Mouse (Mus musculus) forebrain, embryonic 10.5 days (tissue): ENCODE results near the gene Grik5. TPM values are rescaled to one million over a fixed set of nuclear protein-coding genes. Genes with fewer than 3 reads are reported as not detected.
A peak's percentile ranks its signal among the peaks of the same experiment; 100 is the strongest.
"Not testable (repeated sequence)": the region's sequence is repeated elsewhere in the genome, so short reads cannot be mapped to it uniquely, and the experiment has no call there.

Experiments
- DNase-seq: peaks from one replicate; pipeline ENCODE4 v3.0.0-alpha.2; 2017; ENCODE audit warnings: low spot score; ENCODE audit errors: extremely low spot score
- H3K27ac ChIP-seq: fragments of 300-500 bp; sonication (generic); 2 replicates; pipeline ENCODE4 v1.5.1; 2016; ENCODE audit warnings: mild to moderate bottlenecking
- H3K27me3 ChIP-seq: fragments of 300-500 bp; sonication (generic); 2 replicates; pipeline ENCODE4 v1.6.1; 2016; ENCODE audit warnings: mild to moderate bottlenecking; ENCODE audit not compliant: poor library complexity, severe bottlenecking
- H3K36me3 ChIP-seq: fragments of 300-500 bp; sonication (generic); replicated peaks from 2 replicates; pipeline ENCODE4 v1.6.1; 2016; ENCODE audit warnings: mild to moderate bottlenecking, moderate library complexity
- H3K4me1 ChIP-seq: fragments of 300-500 bp; sonication (generic); 2 replicates; pipeline ENCODE4 v1.6.1; 2016
- H3K4me3 ChIP-seq: fragments of 300-500 bp; sonication (generic); 2 replicates; pipeline ENCODE4 v1.5.1; 2016; ENCODE audit warnings: mild to moderate bottlenecking, moderate library complexity
- H3K9me3 ChIP-seq: fragments of 300-500 bp; sonication (generic); 2 replicates; pipeline ENCODE4 v1.6.1; 2016; ENCODE audit warnings: mild to moderate bottlenecking, moderate library complexity
- WGBS: fragments of 180-500 bp; shearing (Covaris S2); methylation state at CpG from one replicate; pipeline ENCODE4 v1.1.7; 2016; 5-methylcytosine and 5-hydroxymethylcytosine counted together
- polyA plus RNA-seq: library from polyadenylated mRNA; unstranded; fragments of >200 nt; fragmentation: Nextera tagmentation; extraction: Ambion mirVana; gene quantifications from 2 replicates; pipeline ENCODE4 v1.2.1, GENCODE M21; 2016

Gene Grik5
- polyA plus RNA-seq, 1 experiment from 2014 or later, result 6.8 TPM

DNA sequence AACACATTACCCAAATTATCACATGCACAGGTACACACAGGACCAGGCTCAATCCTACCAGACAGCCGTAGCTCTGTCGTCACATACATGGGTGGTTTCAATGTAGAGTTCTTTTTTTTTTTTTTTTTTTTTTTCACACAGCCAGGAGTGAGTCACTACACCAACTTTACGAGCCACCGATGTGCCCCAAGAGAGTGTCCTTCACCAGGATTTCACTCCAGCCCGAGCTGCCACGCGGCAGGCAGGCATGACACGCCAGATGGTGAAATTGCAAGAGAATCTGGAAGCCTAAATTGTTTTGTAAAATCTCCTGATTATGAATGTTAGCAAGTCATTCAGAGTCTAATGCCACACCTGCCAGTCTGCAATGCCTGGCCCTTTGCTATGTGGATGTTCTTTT lies 24.8 kb downstream of the Grik5 start:
- Histone ChIP-seq H3K27me3 (no peaks in the 10 kb centered on the region), H3K36me3 (peaks cover 93% of the 10 kb centered on the region), H3K4me1 (no peaks in the 10 kb centered on the region), H3K9me3 (no peaks in the 10 kb centered on the region), H3K4me3 (no peak overlapping the region), H3K27ac (no peak overlapping the region)
- no peak for DNase-seq
- WGBS, result 95% methylated on average over 8 of the region's 8 CpGs

- not testable (repeated sequence) for DNase-seq, H3K9me3 ChIP-seq, H3K27me3 ChIP-seq, H3K27ac ChIP-seq, H3K4me3 ChIP-seq, H3K4me1 ChIP-seq
- 93% methylated on average over 7 of the region's 7 CpGs for WGBS
- H3K36me3 ChIP-seq, result peaks cover 98% of the 10 kb centered on the region
These were observed 27.5 kb downstream of the Grik5 start for GRCm38 (mm10) chr7:25044599-25044998.

DNA sequence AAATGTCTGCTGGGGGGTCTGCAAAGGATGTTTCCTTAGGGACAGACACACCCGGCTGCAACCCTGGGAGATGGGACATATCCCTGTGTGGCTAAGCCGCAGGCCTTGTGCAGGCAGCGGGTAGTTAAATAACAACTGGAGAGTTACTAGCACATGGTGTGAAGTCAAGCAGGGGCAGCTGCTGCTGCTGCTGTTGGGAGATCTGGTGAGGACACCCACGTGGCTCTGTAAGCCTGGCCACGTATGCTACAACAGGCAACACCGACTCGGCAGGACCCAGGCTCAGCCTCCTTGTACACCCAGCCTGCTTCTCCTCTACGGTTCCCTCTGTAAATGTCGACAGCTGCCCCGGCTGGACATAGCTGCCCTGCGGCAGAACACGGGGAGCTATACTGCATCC lies 30.2 kb downstream of the Grik5 start:
- no peak overlapping the region for H3K27ac ChIP-seq
- H3K4me1 ChIP-seq, result no peaks in the 10 kb centered on the region
- H3K4me3 ChIP-seq, result no peak overlapping the region
- no peaks in the 10 kb centered on the region for H3K27me3 ChIP-seq
- 94% methylated on average over 12 of the region's 12 CpGs for WGBS
- H3K9me3 ChIP-seq, result no peaks in the 10 kb centered on the region
- DNase-seq, result no peak
- peaks cover 100% of the 10 kb centered on the region for H3K36me3 ChIP-seq

GRCm38 (mm10) chr7:25035916-25036315 lies 36.2 kb downstream of the Grik5 start:
- peaks cover 94% of the 10 kb centered on the region for H3K36me3 ChIP-seq
- WGBS, result 59% methylated on average over 7 of the region's 7 CpGs

GRCm38 (mm10) chr7:25034796-25035195 lies 37.4 kb downstream of the Grik5 start:
- Histone ChIP-seq H3K9me3 (no peaks in the 10 kb centered on the region), H3K36me3 (peaks cover 85% of the 10 kb centered on the region), H3K4me3 (no peak overlapping the region), H3K27ac (no peak overlapping the region), H3K27me3 (no peaks in the 10 kb centered on the region), H3K4me1 (peaks cover 5% of the 10 kb centered on the region; the same call in 1 of the 2 replicates)
- 97% methylated on average over 4 of the region's 4 CpGs for WGBS
- no peak for DNase-seq

More at GRCm38 (mm10) chr7:25035916-25036315, 36.2 kb downstream of the Grik5 start:
- H3K4me3 ChIP-seq, result no peak overlapping the region
- DNase-seq, result peak; percentile 75
- H3K27me3 ChIP-seq, result no peaks in the 10 kb centered on the region
- H3K9me3 ChIP-seq, result no peaks in the 10 kb centered on the region
- H3K27ac ChIP-seq, result no peak overlapping the region
- H3K4me1 ChIP-seq, result peaks cover 5% of the 10 kb centered on the region; the same call in 1 of the 2 replicates

DNA sequence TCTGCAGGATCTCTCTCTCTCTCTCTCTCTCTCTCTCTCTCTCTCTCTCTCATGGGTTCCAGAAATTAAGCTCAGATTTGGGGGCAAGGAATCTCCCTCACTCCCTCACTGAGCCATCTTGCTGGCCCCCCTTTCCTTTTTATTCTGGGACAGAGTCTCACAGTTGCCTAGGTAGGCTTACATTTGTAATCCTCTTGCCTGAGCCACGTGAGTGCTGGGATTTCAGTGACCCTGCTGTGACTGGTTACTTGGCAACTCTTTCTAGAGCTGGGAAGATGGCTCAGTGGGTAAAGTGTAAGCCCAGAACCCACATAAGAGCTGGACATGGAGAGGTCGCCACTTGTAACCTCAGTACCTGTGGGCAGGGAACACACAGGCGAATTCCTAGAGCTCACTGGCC lies 40.6 kb downstream of the Grik5 start:
- H3K9me3 ChIP-seq, result no peaks in the 10 kb centered on the region
- H3K4me1 ChIP-seq, result peaks cover 5% of the 10 kb centered on the region
- 47% methylated on average over 3 of the region's 3 CpGs for WGBS
- peaks cover 75% of the 10 kb centered on the region for H3K36me3 ChIP-seq
- no peak for DNase-seq
- H3K27ac ChIP-seq, result no peak overlapping the region
- no peak overlapping the region for H3K4me3 ChIP-seq
- no peaks in the 10 kb centered on the region for H3K27me3 ChIP-seq

DNA sequence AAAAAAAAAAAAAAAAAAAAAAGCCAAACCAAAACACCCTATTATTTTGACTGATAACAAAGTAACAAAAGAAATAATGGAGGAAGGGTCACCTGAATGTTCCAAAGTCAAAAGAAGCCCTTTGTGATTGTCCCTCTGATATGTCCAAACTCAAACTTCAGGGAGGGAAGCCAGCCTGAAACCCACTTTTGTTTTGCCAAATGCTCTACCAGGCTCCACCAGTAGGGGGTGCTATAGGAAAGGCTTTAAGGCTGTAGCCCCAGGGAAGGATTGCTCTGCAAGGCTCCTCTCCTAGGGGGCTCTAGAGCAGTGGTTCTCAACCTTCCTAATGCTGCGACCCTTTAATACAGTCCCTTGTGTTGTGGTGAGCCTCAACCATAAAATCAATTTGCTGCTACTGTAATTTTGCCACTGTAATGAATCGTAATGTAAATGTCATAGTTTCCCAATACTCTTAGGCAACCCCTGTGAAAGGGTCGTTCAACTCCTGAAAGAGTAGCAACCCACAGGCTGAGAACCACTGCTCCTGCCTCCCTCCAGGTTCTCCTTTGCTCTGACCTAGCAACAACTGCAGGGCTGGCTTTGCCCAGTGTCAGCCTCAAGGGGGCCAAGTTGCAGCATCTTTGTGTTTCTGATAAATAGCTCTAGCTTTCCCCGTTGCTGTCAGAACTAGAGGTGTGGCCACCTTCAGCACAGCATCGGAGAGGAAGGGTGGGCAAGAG lies 42.0 kb downstream of the Grik5 start:
- H3K36me3 ChIP-seq, result peaks cover 68% of the 10 kb centered on the region
- no peaks in the 10 kb centered on the region for H3K9me3 ChIP-seq
- H3K27me3 ChIP-seq, result no peaks in the 10 kb centered on the region
- DNase-seq, result peak; percentile 82
- H3K4me1 ChIP-seq, result peaks cover 5% of the 10 kb centered on the region
- no peak overlapping the region for H3K4me3 ChIP-seq
- H3K27ac ChIP-seq, result no peak overlapping the region
- 53% methylated on average over 5 of the region's 5 CpGs for WGBS

DNA sequence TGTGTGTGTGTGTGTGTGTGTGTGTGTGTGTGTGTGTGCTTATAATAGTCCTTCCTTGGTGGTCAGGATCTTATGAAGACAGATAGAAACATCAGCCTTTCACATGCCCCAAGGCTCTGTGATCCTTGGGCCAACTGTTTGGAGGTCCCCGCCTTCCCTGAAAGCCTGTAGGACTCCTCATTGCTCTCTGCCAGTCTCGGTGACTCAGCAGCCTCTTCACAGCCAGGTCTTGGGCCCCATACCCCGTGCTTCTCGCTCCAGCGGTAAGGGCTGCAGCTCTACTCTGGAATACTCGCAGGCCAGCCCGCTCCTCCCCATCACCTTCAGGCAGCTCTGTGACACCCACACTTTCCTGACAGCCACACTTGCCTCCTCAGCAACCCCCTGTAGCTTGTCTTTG lies 45.7 kb downstream of the Grik5 start:
- peaks cover 3% of the 10 kb centered on the region for H3K4me1 ChIP-seq
- H3K27ac ChIP-seq, result no peak overlapping the region

GRCm38 (mm10) chr7:25025855-25026439 lies 46.2 kb downstream of the Grik5 start:
- Histone ChIP-seq H3K27ac (no peak overlapping the region), H3K9me3 (no peaks in the 10 kb centered on the region), H3K36me3 (peaks cover 71% of the 10 kb centered on the region), H3K4me1 (no peaks in the 10 kb centered on the region; the same call in 1 of the 2 replicates), H3K4me3 (no peak overlapping the region), H3K27me3 (no peaks in the 10 kb centered on the region)
- DNase-seq, result no peak
- WGBS, result 68% methylated on average over 10 of the region's 10 CpGs

More for the DNA sequence above, 45.7 kb downstream of the Grik5 start:
- H3K4me3 ChIP-seq, result no peak overlapping the region
- H3K9me3 ChIP-seq, result no peaks in the 10 kb centered on the region
- no peak for DNase-seq
- H3K27me3 ChIP-seq, result no peaks in the 10 kb centered on the region
- whole genome bisulfite sequencing, result 69% methylated on average over 7 of the region's 7 CpGs
- peaks cover 70% of the 10 kb centered on the region for H3K36me3 ChIP-seq

GRCm38 (mm10) chr7:25011592-25011991 lies 60.6 kb downstream of the Grik5 start:
- peaks cover 53% of the 10 kb centered on the region for H3K36me3 ChIP-seq

DNA sequence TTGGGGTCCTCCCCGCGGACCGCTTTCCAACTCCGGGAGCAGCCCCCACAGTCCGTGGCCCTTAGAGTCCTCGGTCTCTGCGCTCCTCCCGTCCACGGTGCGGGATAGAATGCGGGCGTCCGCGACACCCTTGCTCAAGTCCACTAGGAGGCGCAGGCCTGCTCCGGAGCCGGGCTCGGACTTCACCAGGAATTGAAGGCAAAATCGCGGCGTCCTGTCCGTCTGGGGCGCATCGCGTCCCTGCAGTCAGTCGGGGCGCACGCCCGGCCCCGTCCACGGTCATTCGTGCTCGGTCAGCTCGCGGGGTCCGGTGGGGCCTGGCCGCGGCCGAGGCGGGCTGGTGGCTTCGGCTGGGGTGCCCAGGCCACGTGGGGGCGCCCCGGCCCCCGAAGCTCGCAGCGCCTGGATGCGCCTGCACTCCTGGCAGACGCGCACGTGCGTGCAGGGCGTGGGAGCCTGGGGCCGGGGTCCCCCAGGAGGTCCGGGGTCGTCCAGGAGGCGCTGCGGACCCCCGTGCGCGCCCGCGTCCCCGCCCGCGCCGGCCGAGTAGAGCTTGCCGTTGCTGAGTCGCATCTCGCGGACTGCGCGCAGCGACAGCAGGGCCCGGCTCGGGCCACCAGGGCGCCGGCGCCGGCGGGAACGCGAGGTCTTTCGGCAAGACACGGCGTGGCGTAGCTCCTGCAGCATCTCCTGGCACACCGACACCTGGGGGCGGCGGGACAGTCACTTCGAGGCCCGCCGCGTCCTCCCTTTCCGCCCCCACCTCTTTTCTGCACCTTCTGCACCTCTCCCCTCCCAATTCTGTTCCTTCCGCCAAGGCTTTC lies 61.8 kb downstream of the Grik5 start:
- peaks cover 50% of the 10 kb centered on the region for H3K4me1 ChIP-seq
- under 1% methylated on average over 87 of the region's 97 CpGs for WGBS
- no peaks in the 10 kb centered on the region for H3K9me3 ChIP-seq
- H3K36me3 ChIP-seq, result peaks cover 40% of the 10 kb centered on the region
- H3K4me3 ChIP-seq, result peak overlapping the region; percentile 54
- H3K27me3 ChIP-seq, result peaks cover 80% of the 10 kb centered on the region
- DNase-seq, result peak; percentile 73
- peak overlapping the region; percentile 35; the same call in 1 of the 2 replicates for H3K27ac ChIP-seq

More at GRCm38 (mm10) chr7:25011592-25011991, 60.6 kb downstream of the Grik5 start:
- no peaks in the 10 kb centered on the region for H3K9me3 ChIP-seq
- DNase-seq, result no peak
- H3K4me3 ChIP-seq, result no peak overlapping the region
- 72% methylated on average over 7 of the region's 7 CpGs for WGBS
- peaks cover 40% of the 10 kb centered on the region for H3K4me1 ChIP-seq
- H3K27ac ChIP-seq, result no peak overlapping the region
- H3K27me3 ChIP-seq, result peaks cover 67% of the 10 kb centered on the region

- H3K9me3 ChIP-seq, result no peaks in the 10 kb centered on the region
- WGBS, result 8% methylated on average over 20 of the region's 20 CpGs
- H3K36me3 ChIP-seq, result peaks cover 29% of the 10 kb centered on the region
- peaks cover 58% of the 10 kb centered on the region for H3K4me1 ChIP-seq
- no peak for DNase-seq
- peaks cover 91% of the 10 kb centered on the region for H3K27me3 ChIP-seq
- peak overlapping the region; percentile 22; the same call in 1 of the 2 replicates for H3K27ac ChIP-seq
- H3K4me3 ChIP-seq, result peak overlapping the region; percentile 54
These were observed 62.9 kb downstream of the Grik5 start for GRCm38 (mm10) chr7:25009099-25009700.
